Mouse (Mus musculus) liver, embryonic 12.5 days (tissue): ENCODE data around the gene Tep1. TPM values are rescaled to one million over a fixed set of nuclear protein-coding genes. Genes with fewer than 3 reads are reported as not detected.

ENCODE experiments used
- polyA plus RNA-seq: library from polyadenylated mRNA; unstranded; fragments of >200 nt; fragmentation: Nextera tagmentation; extraction: Ambion mirVana; gene quantifications from 2 replicates; pipeline ENCODE4 v1.2.1, GENCODE M21; 2016

The Tep1 gene
- polyA plus RNA-seq, 1 experiment from 2014 or later, result 2.2 TPM

Other genes with a start within 250 kb of the Tep1 start
- not detected in 2 replicates for gene Olfr745, start 231.2 kb downstream of the Tep1 start, polyA plus RNA-seq
- not detected in 2 replicates for gene Olfr746, start 223.5 kb downstream of the Tep1 start, polyA plus RNA-seq
- gene Olfr747, start 177.4 kb downstream of the Tep1 start, polyA plus RNA-seq, result not detected in 2 replicates
- gene Olfr748, start 163.2 kb downstream of the Tep1 start, polyA plus RNA-seq, result not detected in 2 replicates
- gene Olfr749, start 125.5 kb downstream of the Tep1 start, polyA plus RNA-seq, result not detected in 2 replicates
- 27.3 and 27.9 TPM in 2 replicates for gene Ttc5, start 85.0 kb downstream of the Tep1 start, polyA plus RNA-seq
- gene Ccnb1ip1, start 62.8 kb downstream of the Tep1 start, polyA plus RNA-seq, result not detected in 2 replicates
- gene Parp2, start 62.7 kb downstream of the Tep1 start, polyA plus RNA-seq, result 44.8 and 45.8 TPM in 2 replicates
- 0.13 and 0.28 TPM in 2 replicates for gene Klhl33, start 26.9 kb upstream of the Tep1 start, polyA plus RNA-seq
- gene Osgep, start 54.3 kb upstream of the Tep1 start, polyA plus RNA-seq, result 69.7 and 74.0 TPM in 2 replicates
- gene Apex1, start 54.4 kb upstream of the Tep1 start, polyA plus RNA-seq, result 144 and 147 TPM in 2 replicates
- 26.1 and 30.6 TPM in 2 replicates for gene Pip4p1, start 60.3 kb upstream of the Tep1 start, polyA plus RNA-seq
- 75.0 and 76.1 TPM in 2 replicates for gene Pnp, start 60.5 kb upstream of the Tep1 start, polyA plus RNA-seq
- not detected in 2 replicates for gene Gm49342, start 74.0 kb upstream of the Tep1 start, polyA plus RNA-seq
- 4.0 and 4.3 TPM in 2 replicates for gene Pnp2, start 85.4 kb upstream of the Tep1 start, polyA plus RNA-seq
- 0.07 TPM in 1 of 2 replicates, not detected in the other for gene Rnase10, start 137.2 kb upstream of the Tep1 start, polyA plus RNA-seq
- gene Rnase9, start 171.3 kb upstream of the Tep1 start, polyA plus RNA-seq, result not detected in 2 replicates
- gene Rnase11, start 179.6 kb upstream of the Tep1 start, polyA plus RNA-seq, result not detected in 2 replicates
- 0.44 and 1.4 TPM in 2 replicates for gene Rnase12, start 187.1 kb upstream of the Tep1 start, polyA plus RNA-seq
- not detected in 2 replicates for gene Olfr750, start 203.9 kb upstream of the Tep1 start, polyA plus RNA-seq
- 10.0 and 10.4 TPM in 2 replicates for gene Rnase4, start 220.5 kb upstream of the Tep1 start, polyA plus RNA-seq
- gene Ang, start 220.6 kb upstream of the Tep1 start, polyA plus RNA-seq, result 2.6 and 3.5 TPM in 2 replicates
- not detected in 2 replicates for gene Eddm3b, start 243.9 kb upstream of the Tep1 start, polyA plus RNA-seq